Mouse (Mus musculus) limb, embryonic 10.5 days (tissue): ENCODE measurements around the gene Kcnab2. TPM values are rescaled to one million over a fixed set of nuclear protein-coding genes. Genes with fewer than 3 reads are reported as not detected.

Source experiments
- DNase-seq: peaks from one replicate; pipeline ENCODE4 v3.0.0-alpha.2; 2017; ENCODE audit warnings: low spot score
- H3K27ac ChIP-seq: fragments of 300-500 bp; sonication (generic); 2 replicates; pipeline ENCODE4 v1.5.1; 2016; ENCODE audit warnings: mild to moderate bottlenecking
- H3K27me3 ChIP-seq: fragments of 300-500 bp; sonication (generic); 2 replicates; pipeline ENCODE4 v1.6.1; 2016; ENCODE audit warnings: low read depth, mild to moderate bottlenecking; ENCODE audit not compliant: poor library complexity, severe bottlenecking
- H3K36me3 ChIP-seq: fragments of 300-500 bp; sonication (generic); 2 replicates; pipeline ENCODE4 v1.6.1; 2016; ENCODE audit warnings: mild to moderate bottlenecking, moderate library complexity
- H3K4me1 ChIP-seq: fragments of 300-500 bp; sonication (generic); 2 replicates; pipeline ENCODE4 v1.6.1; 2016
- H3K4me3 ChIP-seq: fragments of 300-500 bp; sonication (generic); 2 replicates; pipeline ENCODE4 v1.5.1; 2016; ENCODE audit warnings: mild to moderate bottlenecking, moderate library complexity
- H3K9me3 ChIP-seq: fragments of 300-500 bp; sonication (generic); replicated peaks from 2 replicates; pipeline ENCODE4 v1.6.1; 2016; ENCODE audit warnings: mild to moderate bottlenecking
- WGBS: fragments of 180-500 bp; shearing (Covaris S2); methylation state at CpG from one replicate; pipeline ENCODE4 v1.1.7; 2016; 5-methylcytosine and 5-hydroxymethylcytosine counted together
- polyA plus RNA-seq: library from polyadenylated mRNA; unstranded; fragments of >200 nt; fragmentation: Nextera tagmentation; extraction: Ambion mirVana; gene quantifications from 2 replicates; pipeline ENCODE4 v1.2.1, GENCODE M21; 2016

The Kcnab2 gene
- polyA plus RNA-seq, 1 experiment from 2014 or later, result 5.2 TPM

DNA sequence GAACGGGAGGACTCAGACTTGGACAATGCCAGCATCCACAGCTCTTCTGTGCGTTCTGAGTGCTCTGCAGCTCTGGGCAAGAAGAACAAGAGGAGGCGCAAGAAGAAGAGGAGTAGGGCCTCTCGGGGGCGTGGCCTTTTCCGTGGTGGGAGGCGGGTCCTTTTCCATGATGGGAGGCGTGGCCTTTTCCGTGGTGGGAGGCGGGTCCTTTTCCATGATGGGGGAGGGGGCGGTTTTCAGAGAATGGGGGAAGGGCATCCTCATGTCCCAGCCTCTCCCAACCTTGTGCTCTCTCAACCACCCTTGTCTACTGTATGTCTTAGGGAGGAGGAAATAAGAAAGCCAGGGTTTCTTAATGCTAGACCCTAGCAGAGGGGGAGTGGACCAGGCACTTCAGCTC, 118.0 kb downstream of the Kcnab2 start:
- peaks cover 44% of the 10 kb centered on the region for H3K27me3 ChIP-seq
- DNase-seq, result no peak

GRCm38 (mm10) chr4:152355672-152356071, 122.0 kb downstream of the Kcnab2 start:
- Histone ChIP-seq H3K4me3 (no peak overlapping the region), H3K27me3 (peaks cover 60% of the 10 kb centered on the region), H3K4me1 (peaks cover 17% of the 10 kb centered on the region), H3K27ac (no peak overlapping the region), H3K36me3 (no peaks in the 10 kb centered on the region), H3K9me3 (no peaks in the 10 kb centered on the region)
- DNase-seq, result no peak
- WGBS, result 78% methylated on average over 7 of the region's 7 CpGs

More for the DNA sequence above, 118.0 kb downstream of the Kcnab2 start:
- H3K36me3 ChIP-seq, result no peaks in the 10 kb centered on the region
- no peak overlapping the region for H3K4me3 ChIP-seq
- H3K27ac ChIP-seq, result no peak overlapping the region
- H3K4me1 ChIP-seq, result peaks cover 27% of the 10 kb centered on the region
- 6% methylated on average over 11 of the region's 11 CpGs for WGBS
- H3K9me3 ChIP-seq, result no peaks in the 10 kb centered on the region

GRCm38 (mm10) chr4:152353886-152354637, 123.6 kb downstream of the Kcnab2 start:
- Histone ChIP-seq H3K9me3 (no peaks in the 10 kb centered on the region), H3K27me3 (peaks cover 61% of the 10 kb centered on the region), H3K36me3 (no peaks in the 10 kb centered on the region), H3K4me1 (peaks cover 11% of the 10 kb centered on the region), H3K27ac (no peak overlapping the region), H3K4me3 (no peak overlapping the region)
- 82% methylated on average over 14 of the region's 14 CpGs for WGBS
- DNase-seq, result no peak

GRCm38 (mm10) chr4:152351422-152352305, 126.0 kb downstream of the Kcnab2 start:
- peak; percentile 53 for DNase-seq
- Histone ChIP-seq H3K4me3 (no peak overlapping the region), H3K36me3 (no peaks in the 10 kb centered on the region), H3K27me3 (peaks cover 70% of the 10 kb centered on the region), H3K4me1 (peaks cover 11% of the 10 kb centered on the region), H3K9me3 (no peaks in the 10 kb centered on the region), H3K27ac (no peak overlapping the region)
- WGBS, result 14% methylated on average over 14 of the region's 14 CpGs

DNA sequence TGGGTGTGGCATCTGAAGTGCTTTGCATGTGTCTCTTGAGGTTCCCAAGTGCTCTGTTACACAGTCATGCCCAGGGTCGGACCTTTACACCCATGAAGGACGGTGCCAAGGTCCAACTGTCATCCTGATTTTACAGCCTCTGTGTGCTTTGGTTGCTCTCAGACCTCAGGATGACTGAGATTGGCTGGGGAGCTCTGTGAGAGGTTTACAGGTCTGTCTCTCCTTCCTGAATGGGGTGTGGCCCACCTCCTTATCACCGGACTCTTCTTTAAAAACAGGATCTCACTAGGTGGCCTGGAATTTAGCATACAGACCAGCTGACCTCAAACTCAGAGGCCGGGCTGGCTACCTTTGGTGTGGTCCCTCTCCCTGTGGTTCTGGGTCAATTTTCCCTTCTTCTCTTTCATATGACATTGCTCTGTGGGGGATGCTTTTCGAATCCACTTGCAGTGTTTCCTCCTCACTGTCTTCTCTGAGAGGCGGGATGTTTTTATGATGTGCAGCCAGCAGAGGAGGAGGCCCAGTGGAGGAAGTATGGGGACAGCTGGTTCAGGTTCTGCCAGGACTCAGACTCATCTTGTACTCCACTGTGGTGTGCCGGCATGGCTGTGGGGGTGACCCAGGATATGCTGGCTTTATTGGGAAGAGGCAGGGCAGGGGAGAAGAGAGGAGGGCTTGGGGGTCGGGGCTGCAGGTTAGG, 126.8 kb downstream of the Kcnab2 start:
- Histone ChIP-seq H3K4me1 (peaks cover 11% of the 10 kb centered on the region), H3K4me3 (no peak overlapping the region), H3K36me3 (no peaks in the 10 kb centered on the region), H3K27me3 (peaks cover 71% of the 10 kb centered on the region), H3K9me3 (no peaks in the 10 kb centered on the region), H3K27ac (no peak overlapping the region)
- WGBS, result 28% methylated on average over 8 of the region's 8 CpGs
- no peak for DNase-seq

DNA sequence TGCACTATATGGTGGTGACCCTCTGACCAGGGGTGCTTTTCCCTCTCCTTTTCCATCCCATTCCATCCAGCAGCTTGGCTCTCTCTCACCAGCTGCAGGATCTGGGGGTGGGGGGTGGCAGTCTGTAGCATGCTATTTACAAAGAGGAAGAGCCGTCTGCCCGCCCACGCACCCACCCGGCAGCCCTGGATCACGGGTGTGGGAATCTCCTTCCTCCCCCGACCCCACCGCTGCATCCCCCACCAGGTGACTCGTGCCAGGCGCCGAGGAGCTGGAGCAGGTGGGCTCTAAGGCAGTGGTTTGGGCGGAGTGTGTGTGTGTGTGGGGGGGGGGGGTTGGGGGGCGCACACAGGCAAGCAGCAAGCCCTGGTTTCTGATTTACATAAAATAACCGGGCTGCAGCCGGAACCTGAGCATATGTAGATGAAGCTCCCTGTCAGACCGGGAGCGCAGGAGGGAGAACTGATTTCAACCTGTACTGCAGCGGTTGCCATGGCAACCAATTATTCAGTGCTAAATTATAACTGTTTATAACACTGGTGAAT, 127.8 kb downstream of the Kcnab2 start:
- H3K36me3 ChIP-seq, result no peaks in the 10 kb centered on the region
- H3K9me3 ChIP-seq, result no peaks in the 10 kb centered on the region
- H3K27ac ChIP-seq, result no peak overlapping the region
- H3K4me1 ChIP-seq, result peaks cover 11% of the 10 kb centered on the region
- DNase-seq, result no peak
- H3K27me3 ChIP-seq, result peaks cover 81% of the 10 kb centered on the region
- WGBS, result 12% methylated on average over 17 of the region's 17 CpGs
- no peak overlapping the region for H3K4me3 ChIP-seq

DNA sequence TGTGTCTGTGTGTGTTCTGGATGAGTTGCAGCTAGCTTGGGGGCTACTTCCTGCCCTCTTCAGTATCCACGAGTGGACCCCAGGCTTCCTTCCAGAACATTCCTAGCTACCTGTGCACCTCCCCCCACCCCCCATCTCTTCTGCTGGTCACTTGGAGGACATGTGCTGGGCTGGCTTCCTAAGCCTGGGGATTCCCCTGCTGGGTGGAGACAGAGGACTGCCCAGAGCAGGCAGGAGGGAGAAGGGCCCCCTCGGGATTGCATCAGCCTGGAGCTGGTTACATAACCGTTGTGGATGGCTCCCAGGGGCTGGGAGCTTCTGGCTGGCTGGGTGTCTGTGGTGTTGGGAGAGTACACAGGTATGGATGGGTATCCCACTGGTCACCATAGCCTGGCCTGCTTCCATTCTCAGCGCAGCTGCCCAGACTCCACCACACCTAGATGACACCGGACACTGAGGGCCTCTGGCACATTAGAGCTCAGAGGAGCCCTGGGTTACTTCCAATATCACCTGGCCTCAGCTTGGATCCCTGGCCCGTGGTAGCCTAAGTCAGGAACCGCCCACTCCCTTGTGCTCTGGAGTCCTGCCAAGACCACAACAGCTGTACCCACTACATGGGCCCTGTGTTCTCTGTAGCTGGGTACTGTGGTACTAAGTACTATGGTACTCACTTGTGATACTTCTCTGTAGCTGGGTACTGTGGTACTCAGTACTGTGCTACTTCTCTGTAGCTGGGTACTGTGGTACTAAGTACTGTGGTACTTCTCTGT, 132.4 kb downstream of the Kcnab2 start:
- no peak for DNase-seq
- H3K4me1 ChIP-seq, result peaks cover 20% of the 10 kb centered on the region
- H3K9me3 ChIP-seq, result no peaks in the 10 kb centered on the region
- peaks cover 86% of the 10 kb centered on the region for H3K27me3 ChIP-seq
- no peaks in the 10 kb centered on the region for H3K36me3 ChIP-seq
- H3K27ac ChIP-seq, result no peak overlapping the region
- 60% methylated on average over 7 of the region's 7 CpGs for WGBS
- no peak overlapping the region for H3K4me3 ChIP-seq

GRCm38 (mm10) chr4:152344651-152345050, 133.0 kb downstream of the Kcnab2 start:
- Histone ChIP-seq H3K27ac (no peak overlapping the region), H3K4me3 (no peak overlapping the region), H3K4me1 (peaks cover 18% of the 10 kb centered on the region), H3K27me3 (peaks cover 86% of the 10 kb centered on the region), H3K36me3 (no peaks in the 10 kb centered on the region), H3K9me3 (no peaks in the 10 kb centered on the region)
- 64% methylated on average over 7 of the region's 7 CpGs for WGBS
- no peak for DNase-seq

GRCm38 (mm10) chr4:152343296-152343695, 134.4 kb downstream of the Kcnab2 start:
- Histone ChIP-seq H3K4me3 (no peak overlapping the region), H3K27ac (no peak overlapping the region), H3K36me3 (no peaks in the 10 kb centered on the region), H3K9me3 (no peaks in the 10 kb centered on the region), H3K4me1 (peaks cover 31% of the 10 kb centered on the region), H3K27me3 (peaks cover 86% of the 10 kb centered on the region)
- 11% methylated on average over 5 of the region's 5 CpGs for WGBS
- DNase-seq, result peak; percentile 59

Other genes starting within 250 kb of the Kcnab2 start
- gene Gpr153, start 203.6 kb downstream of the Kcnab2 start, polyA plus RNA-seq, result 1.4 and 3.0 TPM in 2 replicates
- not detected in 2 replicates for gene Hes3, start 186.2 kb downstream of the Kcnab2 start, polyA plus RNA-seq
- 31.4 and 33.9 TPM in 2 replicates for gene Icmt, start 180.6 kb downstream of the Kcnab2 start, polyA plus RNA-seq
- gene Rnf207, start 158.9 kb downstream of the Kcnab2 start, polyA plus RNA-seq, result 0.70 and 1.1 TPM in 2 replicates
- 352 and 417 TPM in 2 replicates for gene Rpl22, start 152.1 kb downstream of the Kcnab2 start, polyA plus RNA-seq
- gene Chd5, start 139.2 kb downstream of the Kcnab2 start, polyA plus RNA-seq, result 0.01 and 0.03 TPM in 2 replicates
- gene Nphp4, start 1.2 kb downstream of the Kcnab2 start, polyA plus RNA-seq, result 2.8 and 3.8 TPM in 2 replicates